Mouse (Mus musculus) neural tube, embryonic 14.5 days (tissue): ENCODE data around the gene Hist1h3i. TPM values are rescaled to one million over a fixed set of nuclear protein-coding genes. Genes with fewer than 3 reads are reported as not detected.
"Not testable (repeated sequence)": the region's sequence is repeated elsewhere in the genome, so short reads cannot be mapped to it uniquely, and the experiment has no call there.

ENCODE experiments used
- ATAC-seq: fragments of 200-750 bp; cut with Nextera tagmentation; 2 replicates; pipeline ENCODE4 v1.8.0; 2017; ENCODE audit warnings: low read depth, mild to moderate bottlenecking, moderate TSS enrichment, moderate library complexity
- H3K27ac ChIP-seq: fragments of 300-500 bp; sonication (generic); 2 replicates; pipeline ENCODE4 v1.5.1; 2014; ENCODE audit warnings: low read depth, mild to moderate bottlenecking, control low read depth, low read length, moderate library complexity, mixed read lengths
- H3K27me3 ChIP-seq: fragments of 300-500 bp; sonication (generic); 2 replicates; pipeline ENCODE4 v1.6.1; 2014; ENCODE audit warnings: low read length; ENCODE audit not compliant: control insufficient read depth, insufficient read depth
- H3K36me3 ChIP-seq: fragments of 300-500 bp; sonication (generic); 2 replicates; pipeline ENCODE4 v1.6.1; 2014; ENCODE audit warnings: low read length, mixed read lengths; ENCODE audit not compliant: control insufficient read depth, insufficient read depth
- H3K4me1 ChIP-seq: fragments of 300-500 bp; sonication (generic); 2 replicates; pipeline ENCODE4 v1.6.1; 2014; ENCODE audit warnings: low read length; ENCODE audit not compliant: control insufficient read depth, insufficient read depth
- H3K4me2 ChIP-seq: fragments of 300-500 bp; sonication (generic); 2 replicates; pipeline ENCODE4 v1.6.1; 2014; ENCODE audit warnings: mild to moderate bottlenecking, low read depth, low read length, control low read depth
- H3K4me3 ChIP-seq: fragments of 300-500 bp; sonication (generic); 2 replicates; pipeline ENCODE4 v1.5.1; 2014; ENCODE audit warnings: low read depth, low read length, control low read depth, mixed read lengths
- H3K9ac ChIP-seq: fragments of 300-500 bp; sonication (generic); replicated peaks from 2 replicates; pipeline ENCODE4 v1.6.1; 2014; ENCODE audit warnings: low read depth, mild to moderate bottlenecking, control low read depth, low read length, mixed read lengths
- H3K9me3 ChIP-seq: fragments of 300-500 bp; sonication (generic); 2 replicates; pipeline ENCODE4 v1.6.1; 2016; ENCODE audit warnings: low read length; ENCODE audit not compliant: control insufficient read depth
- WGBS: fragments of 180-500 bp; shearing (Covaris S2); extraction: QIAGEN DNeasy Blood & Tissue Kit; methylation state at CpG from one replicate; pipeline ENCODE4 v1.1.7; 2014; 5-methylcytosine and 5-hydroxymethylcytosine counted together
- polyA plus RNA-seq: library from polyadenylated mRNA; unstranded; fragments of >200 nt; fragmentation: Nextera tagmentation; extraction: Ambion mirVana; gene quantifications from 2 replicates; pipeline ENCODE4 v1.2.1, GENCODE M21; 2014

Gene Hist1h3i
- polyA plus RNA-seq = 21.5 and 30.1 TPM in 2 replicates

GRCm38 (mm10) chr13:21783255-21783617 lies at the start of gene Hist1h3i:
Gene Hist1h3i (minus strand): TSS chr13:21783370.
- peaks cover 28% of the 10 kb centered on the region for H3K4me1 ChIP-seq
- peak; percentile 83 for ATAC-seq
- peak within 1 kb of the TSS; percentile 54; the same call in 1 of the 2 replicates for H3K9ac ChIP-seq
- peak within 1 kb of the TSS; percentile 36 for H3K4me3 ChIP-seq
- H3K36me3 ChIP-seq = no peaks in the 10 kb centered on the region
- H3K9me3 ChIP-seq = no peaks in the 10 kb centered on the region
- H3K4me2 ChIP-seq = peak within 1 kb of the TSS; percentile 64
- H3K27ac ChIP-seq = peak within 1 kb of the TSS; percentile 55; the same call in 1 of the 2 replicates
- under 1% methylated on average over 13 of the region's 20 CpGs for WGBS
- no peaks in the 10 kb centered on the region for H3K27me3 ChIP-seq

GRCm38 (mm10) chr13:21831418-21832394 lies 48.5 kb upstream of the Hist1h3i start, which contains the start of gene Hist1h4n:
Gene Hist1h4n (minus strand): TSS chr13:21832196.
- peak; percentile 85 for ATAC-seq
- not testable (repeated sequence) for H3K4me3 ChIP-seq, H3K27me3 ChIP-seq, H3K4me1 ChIP-seq, H3K9me3 ChIP-seq, H3K9ac ChIP-seq, H3K36me3 ChIP-seq, H3K27ac ChIP-seq
- H3K4me2 ChIP-seq = 0 out of 2 replicates have a peak within 1 kb of the TSS, but pooled peaks have one; percentile 26
- WGBS = 0% methylated on average over 20 of the region's 58 CpGs

GRCm38 (mm10) chr13:21830344-21830743 lies 47.2 kb upstream of the Hist1h3i start:
- Histone ChIP-seq H3K9ac (no peak overlapping the region), H3K27ac (no peak overlapping the region), H3K4me3 (no peak overlapping the region), H3K27me3 (no peaks in the 10 kb centered on the region), H3K9me3 (no peaks in the 10 kb centered on the region), H3K4me2 (no peak overlapping the region), H3K36me3 (no peaks in the 10 kb centered on the region), H3K4me1 (no peaks in the 10 kb centered on the region)
- whole genome bisulfite sequencing = 91% methylated on average over 10 of the region's 10 CpGs
- ATAC-seq = no peak

- Histone ChIP-seq H3K4me3 (no peak overlapping the region), H3K9ac (no peak overlapping the region), H3K27me3 (no peaks in the 10 kb centered on the region), H3K4me1 (no peaks in the 10 kb centered on the region), H3K36me3 (no peaks in the 10 kb centered on the region), H3K9me3 (no peaks in the 10 kb centered on the region), H3K27ac (no peak overlapping the region), H3K4me2 (no peak overlapping the region)
- ATAC-seq = no peak
- 89% methylated on average over 3 of the region's 3 CpGs for WGBS
Observed at GRCm38 (mm10) chr13:21828511-21828910, 45.3 kb upstream of the Hist1h3i start.

- H3K36me3 ChIP-seq, H3K4me2 ChIP-seq, H3K9ac ChIP-seq, H3K27ac ChIP-seq, H3K27me3 ChIP-seq, ATAC-seq, H3K4me1 ChIP-seq, H3K4me3 ChIP-seq, H3K9me3 ChIP-seq: not testable (repeated sequence)
- 67% methylated on average over 6 of the region's 16 CpGs for WGBS
Observed at GRCm38 (mm10) chr13:21820082-21820890, 37.1 kb upstream of the Hist1h3i start.

- H3K36me3 ChIP-seq, H3K9me3 ChIP-seq, H3K27me3 ChIP-seq, H3K27ac ChIP-seq, H3K4me1 ChIP-seq, H3K4me3 ChIP-seq, H3K9ac ChIP-seq: not testable (repeated sequence)
- 0% methylated on average over 11 of the region's 14 CpGs for WGBS
- ATAC-seq = peak; percentile 29; the same call in 1 of the 2 replicates
- peak overlapping the region; percentile 27; the same call in 1 of the 2 replicates for H3K4me2 ChIP-seq
Observed at GRCm38 (mm10) chr13:21812092-21812491, 28.9 kb upstream of the Hist1h3i start.

GRCm38 (mm10) chr13:21811539-21811938 lies 28.4 kb upstream of the Hist1h3i start, which contains the start of gene Hist1h4m:
Gene Hist1h4m (plus strand): TSS chr13:21811746.
- H3K4me2 ChIP-seq = peak within 1 kb of the TSS; percentile 27; the same call in 1 of the 2 replicates
- not testable (repeated sequence) for H3K9me3 ChIP-seq, H3K9ac ChIP-seq, H3K4me1 ChIP-seq, H3K27ac ChIP-seq, H3K4me3 ChIP-seq, H3K36me3 ChIP-seq, H3K27me3 ChIP-seq
- ATAC-seq = peak; percentile 66
- WGBS = no CpG with 5 or more reads among the region's 24 CpGs

- H3K27ac ChIP-seq, H3K9me3 ChIP-seq, H3K36me3 ChIP-seq, H3K4me1 ChIP-seq, H3K9ac ChIP-seq, H3K27me3 ChIP-seq, H3K4me2 ChIP-seq, H3K4me3 ChIP-seq: not testable (repeated sequence)
- no CpG with 5 or more reads among the region's 8 CpGs for WGBS
- ATAC-seq = peak; percentile 22
Observed at GRCm38 (mm10) chr13:21811074-21811473, 27.9 kb upstream of the Hist1h3i start.
